Mouse (Mus musculus) limb, embryonic 15.5 days (tissue): Measurements from ENCODE around the gene Wdr44. TPM values are rescaled to one million over a fixed set of nuclear protein-coding genes. Genes with fewer than 3 reads are reported as not detected.

ENCODE experiments used
- ATAC-seq: fragments of 200-750 bp; cut with Nextera tagmentation; 2 replicates; pipeline ENCODE4 v1.8.0; 2017; ENCODE audit warnings: low read depth, moderate TSS enrichment; ENCODE audit not compliant: insufficient number of reproducible peaks, low FRiP score, low TSS enrichment
- H3K27ac ChIP-seq: fragments of 300-500 bp; sonication (generic); 2 replicates; pipeline ENCODE4 v1.5.1; 2015; ENCODE audit warnings: moderate library complexity, mild to moderate bottlenecking, inconsistent platforms
- H3K27me3 ChIP-seq: fragments of 300-500 bp; sonication (generic); 2 replicates; pipeline ENCODE4 v1.6.1; 2015; ENCODE audit warnings: inconsistent platforms
- H3K36me3 ChIP-seq: fragments of 300-500 bp; sonication (generic); 2 replicates; pipeline ENCODE4 v1.6.1; 2015; ENCODE audit warnings: inconsistent platforms
- H3K4me1 ChIP-seq: fragments of 300-500 bp; sonication (generic); 2 replicates; pipeline ENCODE4 v1.6.1; 2015; ENCODE audit warnings: inconsistent platforms
- H3K4me2 ChIP-seq: fragments of 300-500 bp; sonication (generic); 2 replicates; pipeline ENCODE4 v1.6.1; 2015; ENCODE audit warnings: mild to moderate bottlenecking, inconsistent platforms
- H3K4me3 ChIP-seq: fragments of 300-500 bp; sonication (generic); 2 replicates; pipeline ENCODE4 v1.5.1; 2015; ENCODE audit warnings: mild to moderate bottlenecking, inconsistent platforms
- H3K9ac ChIP-seq: fragments of 300-500 bp; sonication (generic); 2 replicates; pipeline ENCODE4 v1.6.1; 2015; ENCODE audit warnings: inconsistent platforms
- H3K9me3 ChIP-seq: fragments of 300-500 bp; sonication (generic); 2 replicates; pipeline ENCODE4 v1.6.1; 2016; ENCODE audit warnings: inconsistent platforms
- WGBS: fragments of 180-500 bp; shearing (Covaris S2); methylation state at CpG from one replicate; pipeline ENCODE4 v1.1.7; 2015; 5-methylcytosine and 5-hydroxymethylcytosine counted together
- polyA plus RNA-seq: library from polyadenylated mRNA; unstranded; fragments of >200 nt; fragmentation: Nextera tagmentation; extraction: Ambion mirVana; gene quantifications from 2 replicates; pipeline ENCODE4 v1.2.1, GENCODE M21; 2015

The Wdr44 gene
- polyA plus RNA-seq, result 13.0 and 13.9 TPM in 2 replicates

- peak; percentile 100 for ATAC-seq
- Histone ChIP-seq H3K4me2 (peak within 1 kb of the TSS; percentile 45), H3K9ac (peak within 1 kb of the TSS; percentile 37), H3K4me1 (no peaks in the 10 kb centered on the region), H3K4me3 (peak within 1 kb of the TSS; percentile 58), H3K27ac (peak within 1 kb of the TSS; percentile 88), H3K27me3 (no peaks in the 10 kb centered on the region), H3K9me3 (no peaks in the 10 kb centered on the region), H3K36me3 (no peaks in the 10 kb centered on the region)
- WGBS, result 8% methylated on average over 51 of the region's 51 CpGs
Observed at GRCm38 (mm10) chrX:23692722-23693442, at the start of gene Wdr44. Wdr44 (plus strand) TSS chrX:23693051.

DNA sequence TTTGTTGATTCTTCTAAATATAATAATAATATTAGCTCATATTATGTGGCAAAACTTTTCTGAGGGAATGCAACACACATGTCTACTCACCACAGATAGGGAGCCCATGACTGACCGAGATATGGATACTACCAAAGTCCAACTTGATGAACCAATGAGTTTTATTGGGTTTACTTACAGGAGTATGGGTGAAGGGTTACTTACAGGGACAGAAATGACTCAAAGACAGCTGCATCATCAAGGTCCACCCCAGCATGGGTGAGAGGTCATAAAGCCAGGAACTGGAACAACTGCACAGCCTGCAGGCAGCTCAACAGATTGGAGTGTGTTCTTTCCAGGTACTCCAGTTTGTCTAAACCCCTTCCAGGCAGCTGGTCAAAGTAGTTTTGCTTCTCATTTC lies 44.5 kb upstream of the Wdr44 start:
- H3K4me3 ChIP-seq, result no peak overlapping the region
- no peaks in the 10 kb centered on the region for H3K9me3 ChIP-seq
- no peak overlapping the region for H3K4me2 ChIP-seq
- H3K9ac ChIP-seq, result no peak overlapping the region
- no peak for ATAC-seq
- no peaks in the 10 kb centered on the region for H3K27me3 ChIP-seq
- 83% methylated on average over 1 of the region's 1 CpGs for WGBS
- no peaks in the 10 kb centered on the region for H3K4me1 ChIP-seq
- no peaks in the 10 kb centered on the region for H3K36me3 ChIP-seq
- no peak overlapping the region for H3K27ac ChIP-seq

DNA sequence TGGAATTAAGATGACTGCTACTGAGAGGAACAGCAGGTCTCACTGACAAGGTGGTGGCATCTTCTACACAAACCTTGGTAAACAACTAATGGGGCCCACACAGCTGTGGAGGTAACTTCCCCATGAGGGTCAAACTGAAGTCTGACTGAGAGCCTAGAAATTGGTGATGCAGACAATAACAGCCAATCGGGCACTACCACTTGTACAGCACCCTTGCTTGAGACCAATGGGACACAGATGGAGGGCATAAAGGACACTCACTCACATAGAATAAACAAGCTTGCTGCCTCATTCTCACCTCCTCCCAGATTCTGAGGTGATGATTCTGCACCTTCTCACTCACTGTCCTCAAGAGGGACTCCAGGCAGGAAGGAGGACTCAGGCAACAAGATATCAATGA lies 30.6 kb upstream of the Wdr44 start:
- H3K27me3 ChIP-seq, result no peaks in the 10 kb centered on the region
- 75% methylated on average over 1 of the region's 1 CpGs for WGBS

GRCm38 (mm10) chrX:23673193-23673592 lies 19.7 kb upstream of the Wdr44 start:
- no peak for ATAC-seq
- Histone ChIP-seq H3K4me2 (no peak overlapping the region), H3K36me3 (no peaks in the 10 kb centered on the region), H3K9ac (no peak overlapping the region), H3K27me3 (no peaks in the 10 kb centered on the region), H3K4me1 (no peaks in the 10 kb centered on the region), H3K9me3 (no peaks in the 10 kb centered on the region), H3K27ac (no peak overlapping the region), H3K4me3 (no peak overlapping the region)
- WGBS, result 71% methylated on average over 2 of the region's 2 CpGs

More for the DNA sequence above, 30.6 kb upstream of the Wdr44 start:
- Histone ChIP-seq H3K9me3 (no peaks in the 10 kb centered on the region), H3K9ac (no peak overlapping the region), H3K4me3 (no peak overlapping the region), H3K27ac (no peak overlapping the region), H3K4me1 (no peaks in the 10 kb centered on the region), H3K4me2 (no peak overlapping the region), H3K36me3 (no peaks in the 10 kb centered on the region)
- ATAC-seq, result no peak

GRCm38 (mm10) chrX:23675450-23675849 lies 17.4 kb upstream of the Wdr44 start:
- ATAC-seq, result no peak
- Histone ChIP-seq H3K4me1 (no peaks in the 10 kb centered on the region), H3K36me3 (no peaks in the 10 kb centered on the region), H3K4me2 (no peak overlapping the region), H3K27ac (no peak overlapping the region), H3K27me3 (no peaks in the 10 kb centered on the region), H3K4me3 (no peak overlapping the region), H3K9ac (no peak overlapping the region), H3K9me3 (no peaks in the 10 kb centered on the region)
- WGBS, result 72% methylated on average over 1 of the region's 1 CpGs

DNA sequence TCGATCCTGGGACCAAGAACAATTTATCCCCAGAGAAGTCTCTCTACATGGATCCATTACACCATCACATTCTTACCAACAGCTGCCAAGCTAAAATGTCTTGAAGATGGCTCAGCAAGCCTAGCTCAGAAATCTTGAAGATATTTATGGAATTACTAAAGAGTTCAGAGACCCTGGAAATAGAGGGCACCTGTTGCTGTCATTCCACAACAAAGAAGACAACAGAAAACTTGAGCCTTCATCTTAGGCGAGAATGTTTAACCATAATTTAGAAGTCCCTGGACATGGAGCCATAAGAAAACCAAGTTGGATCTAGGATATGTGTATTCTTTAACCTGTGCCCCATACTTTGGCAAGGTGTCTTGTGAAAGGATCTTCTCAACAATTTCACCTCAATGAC lies 16.3 kb upstream of the Wdr44 start:
- ATAC-seq, result no peak
- no peaks in the 10 kb centered on the region for H3K27me3 ChIP-seq
- no peak overlapping the region for H3K4me3 ChIP-seq
- 54% methylated on average over 2 of the region's 2 CpGs for WGBS
- no peak overlapping the region for H3K9ac ChIP-seq
- H3K9me3 ChIP-seq, result no peaks in the 10 kb centered on the region
- H3K36me3 ChIP-seq, result no peaks in the 10 kb centered on the region
- H3K4me1 ChIP-seq, result no peaks in the 10 kb centered on the region
- no peak overlapping the region for H3K27ac ChIP-seq
- H3K4me2 ChIP-seq, result no peak overlapping the region

DNA sequence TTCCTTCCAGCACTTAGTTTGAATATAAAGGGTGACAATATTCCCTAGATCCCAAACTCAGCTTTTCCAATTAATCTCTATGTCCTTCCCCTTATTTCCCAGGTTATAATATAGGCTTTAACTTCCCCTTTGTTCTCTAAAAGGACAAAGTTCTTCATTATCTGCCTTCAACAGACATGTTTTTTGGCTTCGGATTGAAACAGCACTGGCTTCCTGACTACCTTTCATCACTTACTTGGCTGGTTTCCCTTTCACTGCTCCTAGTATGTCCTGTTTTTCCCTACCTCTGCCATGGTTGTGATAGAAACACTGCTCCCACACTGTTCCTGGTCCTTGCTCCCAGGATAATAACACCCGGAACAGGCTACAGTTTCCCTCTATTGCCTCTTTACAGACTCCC lies 15.3 kb upstream of the Wdr44 start:
- no peak overlapping the region for H3K4me3 ChIP-seq
- no peak overlapping the region for H3K9ac ChIP-seq
- H3K4me2 ChIP-seq, result no peak overlapping the region
- WGBS, result 76% methylated on average over 2 of the region's 2 CpGs
- H3K36me3 ChIP-seq, result no peaks in the 10 kb centered on the region
- no peaks in the 10 kb centered on the region for H3K9me3 ChIP-seq
- H3K27me3 ChIP-seq, result no peaks in the 10 kb centered on the region
- no peak for ATAC-seq
- H3K4me1 ChIP-seq, result no peaks in the 10 kb centered on the region
- H3K27ac ChIP-seq, result no peak overlapping the region

DNA sequence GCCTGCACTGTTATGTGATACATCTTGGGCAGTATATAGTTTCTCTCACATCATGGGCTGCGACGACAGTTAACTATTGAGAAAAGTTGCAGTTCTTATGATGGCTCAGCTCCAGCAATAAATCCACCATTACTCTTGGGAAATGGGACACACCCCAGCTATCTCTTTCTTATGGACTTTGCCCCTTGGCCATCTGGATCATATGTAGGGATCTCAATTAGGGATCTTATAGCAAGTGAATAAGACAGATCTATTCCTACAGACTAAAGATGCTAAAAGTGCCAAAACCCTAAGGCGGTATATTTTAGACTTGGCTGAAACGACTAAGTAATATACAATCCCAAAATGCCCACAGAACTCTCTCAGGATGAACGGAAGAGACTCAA lies 522 bp upstream of the Wdr44 start:
- H3K4me2 ChIP-seq, result peak overlapping the region; percentile 39
- H3K27ac ChIP-seq, result 0 out of 2 replicates have a peak overlapping the region, but pooled peaks have one; percentile 50
- H3K4me3 ChIP-seq, result peak overlapping the region; percentile 58
- H3K9ac ChIP-seq, result no peak overlapping the region
- no peaks in the 10 kb centered on the region for H3K27me3 ChIP-seq
- H3K36me3 ChIP-seq, result no peaks in the 10 kb centered on the region
- no peaks in the 10 kb centered on the region for H3K4me1 ChIP-seq
- no peaks in the 10 kb centered on the region for H3K9me3 ChIP-seq
- 14% methylated on average over 5 of the region's 5 CpGs for WGBS
- ATAC-seq, result no peak

GRCm38 (mm10) chrX:23693443-23694400 lies 871 bp downstream of the Wdr44 start:
- H3K27me3 ChIP-seq, result no peaks in the 10 kb centered on the region
- H3K9me3 ChIP-seq, result no peaks in the 10 kb centered on the region
- 15% methylated on average over 28 of the region's 28 CpGs for WGBS
- H3K4me3 ChIP-seq, result peak overlapping the region; percentile 58
- peak overlapping the region; percentile 88 for H3K27ac ChIP-seq
- peak overlapping the region; percentile 37 for H3K9ac ChIP-seq
- no peak for ATAC-seq
- H3K4me2 ChIP-seq, result peak overlapping the region; percentile 45
- no peaks in the 10 kb centered on the region for H3K4me1 ChIP-seq
- H3K36me3 ChIP-seq, result no peaks in the 10 kb centered on the region

DNA sequence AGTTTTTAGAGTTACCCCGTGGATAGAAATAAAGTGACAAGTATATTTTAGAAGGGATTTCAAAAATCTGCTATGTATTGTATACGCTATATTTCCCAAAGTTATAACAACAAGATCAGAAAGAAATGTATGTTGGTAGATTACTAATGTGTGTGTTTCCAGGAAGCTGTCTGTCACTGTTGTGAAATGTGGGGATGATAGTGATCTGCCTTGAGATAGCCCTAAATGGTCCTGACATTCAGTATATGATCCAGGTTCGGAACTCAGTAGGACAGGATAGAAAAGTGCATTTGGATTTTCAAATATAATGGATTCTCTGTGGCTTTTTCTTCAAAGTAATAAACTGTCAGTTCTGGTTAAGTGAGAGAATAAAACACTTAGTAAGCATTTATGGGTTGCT lies 1.7 kb downstream of the Wdr44 start:
- WGBS, result 61% methylated on average over 3 of the region's 3 CpGs
- H3K27ac ChIP-seq, result no peak overlapping the region
- ATAC-seq, result no peak
- H3K9me3 ChIP-seq, result no peaks in the 10 kb centered on the region
- no peak overlapping the region for H3K9ac ChIP-seq
- no peaks in the 10 kb centered on the region for H3K36me3 ChIP-seq
- H3K4me2 ChIP-seq, result no peak overlapping the region
- H3K4me3 ChIP-seq, result no peak overlapping the region
- no peaks in the 10 kb centered on the region for H3K27me3 ChIP-seq
- H3K4me1 ChIP-seq, result no peaks in the 10 kb centered on the region

DNA sequence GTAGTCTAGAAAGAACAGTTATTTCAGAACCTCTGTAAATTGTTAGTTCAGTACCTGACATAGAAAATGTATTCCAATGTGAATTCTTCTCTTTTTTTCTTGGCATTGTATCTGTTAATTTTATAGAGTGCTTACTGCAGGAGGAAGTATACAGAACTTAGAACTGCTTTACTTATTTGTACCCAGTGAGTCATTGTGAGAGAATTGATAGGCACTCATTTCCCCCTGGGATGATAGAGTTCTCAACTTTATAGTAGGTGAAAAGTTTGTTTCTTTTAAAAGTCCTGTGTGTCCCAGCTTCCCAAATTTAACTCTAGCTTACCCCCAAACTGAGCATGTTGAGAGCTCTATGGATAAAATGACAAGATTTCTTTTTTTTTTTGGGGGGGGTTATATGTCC lies 2.3 kb downstream of the Wdr44 start:
- Histone ChIP-seq H3K4me1 (no peaks in the 10 kb centered on the region), H3K9me3 (no peaks in the 10 kb centered on the region), H3K9ac (no peak overlapping the region), H3K27me3 (no peaks in the 10 kb centered on the region), H3K36me3 (no peaks in the 10 kb centered on the region), H3K4me3 (no peak overlapping the region), H3K27ac (no peak overlapping the region), H3K4me2 (no peak overlapping the region)
- ATAC-seq, result no peak

GRCm38 (mm10) chrX:23697346-23697745 lies 4.5 kb downstream of the Wdr44 start:
- WGBS, result 84% methylated on average over 2 of the region's 2 CpGs
- Histone ChIP-seq H3K4me2 (no peak overlapping the region), H3K9ac (no peak overlapping the region), H3K27me3 (no peaks in the 10 kb centered on the region), H3K4me1 (no peaks in the 10 kb centered on the region), H3K36me3 (no peaks in the 10 kb centered on the region), H3K27ac (no peak overlapping the region), H3K4me3 (no peak overlapping the region), H3K9me3 (no peaks in the 10 kb centered on the region)
- no peak for ATAC-seq
